Mouse (Mus musculus) layer of hippocampus, adult 9-11 months (tissue): ENCODE results near the gene Cbx4.

Experiments used
- DNase-seq: peaks from one replicate; pipeline ENCODE4 v3.0.0; 2022

The Cbx4 gene

DNA sequence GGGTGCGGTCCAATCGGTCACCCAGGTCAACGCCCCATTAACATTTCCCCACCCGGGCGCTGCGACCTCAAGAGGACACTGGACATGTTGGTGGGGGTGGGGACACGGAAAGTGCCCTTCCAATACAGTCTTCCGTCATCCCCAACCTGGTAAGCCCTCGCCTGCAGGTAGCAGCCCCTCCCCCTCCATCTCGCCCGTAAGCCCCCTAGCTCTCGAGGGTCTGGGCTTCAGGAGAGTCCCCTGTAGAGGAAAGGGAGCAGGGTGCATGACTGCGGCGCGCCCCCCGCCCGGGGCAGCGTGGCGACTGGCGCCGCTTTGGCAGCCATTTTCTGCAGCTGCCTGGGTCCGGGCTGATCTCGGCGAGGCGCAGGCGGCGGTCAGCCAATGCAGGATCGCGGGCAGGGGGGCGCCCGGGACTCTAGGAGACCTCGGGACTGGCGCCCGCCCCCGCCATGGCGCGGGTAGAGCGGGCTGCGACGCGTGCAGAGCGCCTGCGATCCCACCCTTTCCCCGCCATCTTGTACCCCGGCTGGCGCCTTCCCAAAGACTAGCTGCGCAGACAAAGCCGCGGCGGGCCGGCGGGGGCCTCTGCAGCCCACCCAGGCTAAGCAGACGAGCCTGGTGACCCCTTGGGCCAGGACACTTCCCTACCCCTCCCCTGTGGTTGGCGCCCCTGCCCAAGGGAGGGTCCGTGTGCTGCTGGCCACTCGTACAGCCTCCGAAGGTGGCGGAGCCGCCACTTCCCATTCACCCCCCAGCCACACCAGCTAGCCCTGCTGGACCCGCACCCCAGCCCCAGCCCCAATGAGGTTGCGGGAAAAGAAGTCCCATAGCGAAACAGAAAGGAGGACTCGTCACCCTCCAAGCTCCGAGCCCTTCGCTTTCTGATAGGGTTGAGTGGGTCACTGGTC lies 29.5 kb downstream of the Cbx4 start:
- DNase-seq = peak; percentile 38

GRCm38 (mm10) chr11:119055571-119056131 lies 30.4 kb downstream of the Cbx4 start:
- DNase-seq = no peak

DNA sequence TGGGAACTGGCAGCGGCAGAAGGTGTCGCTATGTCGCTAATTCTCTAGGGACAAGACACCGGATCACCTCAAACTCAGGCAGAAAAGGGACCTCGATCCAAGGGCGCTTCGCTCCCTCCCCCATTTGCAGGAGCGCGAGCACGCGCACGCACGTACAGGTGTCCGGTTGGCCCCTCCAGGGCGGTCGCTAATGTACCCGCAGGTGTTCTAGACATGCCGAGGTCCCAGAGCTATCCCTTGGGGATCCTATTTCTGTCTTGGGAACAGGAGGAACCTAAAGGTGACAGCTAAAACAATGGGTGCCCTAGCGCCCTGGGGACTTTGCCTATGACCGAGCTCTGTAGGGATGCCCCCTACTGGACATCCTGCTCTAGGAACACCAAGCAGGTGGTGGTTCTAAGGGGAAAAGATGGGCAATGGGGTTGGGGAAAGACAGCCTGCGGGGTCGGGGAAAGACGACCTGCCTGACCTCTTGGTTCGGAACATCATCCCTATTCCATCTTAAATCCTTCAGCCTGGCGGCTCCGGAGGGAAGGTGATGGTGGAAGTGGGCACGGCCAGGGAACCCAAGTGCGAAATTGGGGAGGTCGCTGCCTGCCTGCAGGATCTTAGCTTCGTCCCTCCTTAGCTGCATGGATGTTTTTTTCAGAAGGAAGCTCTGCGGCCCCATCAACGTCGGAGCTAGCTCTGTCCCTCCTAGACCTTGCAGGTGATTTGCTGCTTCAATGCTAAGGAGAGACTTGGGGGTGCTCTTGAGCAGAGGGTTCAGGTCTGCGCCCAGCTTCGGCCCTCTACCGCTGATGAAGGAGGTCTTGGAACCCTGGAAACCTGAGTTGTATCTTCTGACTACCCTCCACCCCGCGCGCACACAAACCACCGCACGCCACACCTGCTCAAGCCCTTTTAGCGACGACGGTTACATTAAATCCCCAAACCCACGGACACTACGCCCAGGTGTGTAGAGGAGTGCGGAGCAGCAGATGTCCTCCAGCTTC lies 31.4 kb downstream of the Cbx4 start:
- no peak for DNase-seq

DNA sequence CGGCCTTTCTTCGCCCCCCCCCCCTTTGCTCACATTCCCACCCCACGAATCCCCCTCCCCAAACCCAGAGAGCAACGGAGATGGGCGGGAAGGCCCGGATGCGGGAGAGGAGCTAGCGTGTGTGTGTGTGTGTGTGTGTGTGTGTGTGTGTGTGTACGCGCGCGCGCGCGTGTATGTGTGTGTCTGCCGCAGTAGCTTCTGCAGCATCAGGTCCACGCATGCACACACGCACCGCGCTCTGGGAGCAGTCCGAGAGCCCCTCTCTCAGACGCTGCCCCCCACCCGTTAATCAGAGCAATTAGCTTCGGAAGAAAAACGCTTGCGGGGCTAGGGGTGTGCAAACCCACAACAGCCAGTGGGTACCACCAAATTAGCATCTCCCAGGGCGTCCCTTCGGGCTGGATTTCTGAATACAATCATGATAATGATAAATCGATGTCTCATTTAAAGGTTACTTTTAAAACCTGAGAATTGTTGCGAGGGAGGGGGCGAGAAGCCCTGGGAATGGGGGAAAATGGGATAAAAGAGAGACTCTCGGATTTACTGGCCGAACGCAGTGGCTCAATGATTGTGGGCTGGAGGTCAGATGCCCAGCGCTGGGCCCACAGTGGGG lies 32.2 kb downstream of the Cbx4 start:
- no peak for DNase-seq

- DNase-seq = peak; percentile 85
Observed at GRCm38 (mm10) chr11:119053257-119053670, 32.8 kb downstream of the Cbx4 start.

DNA sequence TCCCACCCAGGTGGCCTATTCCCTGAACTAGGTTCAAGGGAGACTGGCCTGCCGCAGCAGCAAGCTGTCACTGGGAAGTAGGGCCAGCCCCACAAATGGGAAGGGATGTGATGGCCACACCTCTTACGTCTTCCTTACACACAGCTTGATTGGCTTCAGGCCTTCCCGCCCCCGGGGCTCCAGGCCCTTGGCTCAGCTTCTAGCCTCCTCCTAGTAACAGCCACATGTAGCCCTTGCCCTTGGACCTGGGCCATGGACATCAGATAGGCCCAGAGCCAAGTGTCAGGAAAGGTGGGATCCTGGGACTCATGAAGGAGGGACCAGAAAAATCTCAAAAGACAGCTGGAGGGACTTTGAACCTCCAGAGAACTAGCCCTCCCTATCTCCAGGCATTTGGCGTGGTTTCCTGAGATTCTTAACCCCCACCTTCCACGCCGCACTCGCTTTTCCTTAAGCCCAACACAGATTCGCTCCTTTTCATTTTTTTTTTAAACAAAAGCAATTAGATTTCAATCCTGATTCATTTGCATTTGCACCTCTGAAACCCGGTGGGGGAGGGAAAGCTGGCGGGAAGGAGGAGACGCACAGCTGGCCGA lies 33.3 kb downstream of the Cbx4 start:
- no peak for DNase-seq

GRCm38 (mm10) chr11:119051927-119052660 lies 33.9 kb downstream of the Cbx4 start:
- no peak for DNase-seq

GRCm38 (mm10) chr11:119051426-119051825 lies 34.6 kb downstream of the Cbx4 start:
- no peak for DNase-seq

GRCm38 (mm10) chr11:119050361-119050760 lies 35.7 kb downstream of the Cbx4 start:
- no peak for DNase-seq

DNA sequence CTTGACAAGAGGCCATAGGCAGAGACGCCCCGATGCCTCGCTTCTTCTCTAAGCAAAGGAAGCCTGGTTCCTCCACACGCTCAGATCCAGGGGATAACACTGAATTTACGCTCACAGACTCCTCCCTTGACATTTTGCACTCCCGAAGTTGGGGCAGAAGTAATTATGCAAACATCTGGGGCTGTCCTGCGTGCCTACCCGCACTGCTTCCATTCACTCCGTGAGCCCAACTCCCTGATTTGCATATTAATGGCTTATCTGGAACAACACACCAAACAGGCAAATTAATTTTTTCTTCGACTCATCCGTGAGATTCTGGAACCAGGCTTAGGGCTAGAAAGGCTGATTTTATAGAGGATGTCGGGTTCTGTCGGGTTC lies 37.9 kb downstream of the Cbx4 start:
- DNase-seq = no peak

- DNase-seq = no peak
Observed at GRCm38 (mm10) chr11:119047261-119048132, 38.5 kb downstream of the Cbx4 start.

DNA sequence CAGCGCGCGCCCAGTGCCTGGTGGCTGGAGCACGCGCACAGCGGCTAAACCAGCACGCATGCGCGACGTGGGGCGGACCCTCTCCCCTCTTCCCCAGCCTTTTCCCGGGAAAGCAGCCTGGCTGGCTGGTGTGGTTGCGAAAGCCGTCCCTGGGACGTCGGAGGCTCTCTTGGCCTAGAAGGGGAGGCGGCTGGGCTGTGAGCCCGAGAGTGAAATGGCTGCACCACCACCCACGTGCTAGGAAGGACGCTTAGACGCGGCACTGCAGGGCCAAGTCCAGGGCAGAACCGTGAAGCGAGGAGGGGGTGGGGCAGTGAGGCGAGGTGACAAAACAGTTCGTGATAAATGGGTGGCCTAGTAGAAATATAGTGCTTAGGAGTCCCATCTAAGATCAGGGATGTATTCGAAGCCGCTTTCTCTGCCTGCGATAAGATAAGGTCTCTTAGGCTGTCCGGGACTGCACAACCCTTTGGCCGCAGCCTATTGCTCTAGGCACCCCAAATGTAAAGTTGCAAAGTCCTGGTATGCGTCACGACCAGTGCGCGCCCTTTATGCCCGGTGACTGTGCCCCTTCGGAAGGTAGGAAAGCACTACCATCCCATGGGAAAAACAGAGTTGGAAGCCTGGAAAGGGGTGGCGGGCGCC lies 39.3 kb downstream of the Cbx4 start:
- DNase-seq = no peak

- no peak for DNase-seq
Observed at GRCm38 (mm10) chr11:119044551-119045337, 41.3 kb downstream of the Cbx4 start.

- DNase-seq = no peak
Observed at GRCm38 (mm10) chr11:119043761-119044550, 42.1 kb downstream of the Cbx4 start.

DNA sequence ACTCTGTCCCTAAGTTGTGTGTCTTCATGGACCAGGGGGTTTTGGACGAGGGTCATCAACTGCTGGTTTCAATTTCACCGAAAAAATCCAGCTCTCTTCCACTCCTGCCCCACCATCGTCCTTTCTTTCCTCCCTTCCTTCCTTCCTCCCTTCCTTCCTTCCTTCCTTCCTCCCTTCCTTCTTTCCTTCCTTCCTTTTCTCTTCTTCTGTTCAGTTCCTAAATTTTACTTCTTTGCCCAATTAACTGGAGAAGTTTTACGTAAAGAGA lies 42.8 kb downstream of the Cbx4 start:
- no peak for DNase-seq

DNA sequence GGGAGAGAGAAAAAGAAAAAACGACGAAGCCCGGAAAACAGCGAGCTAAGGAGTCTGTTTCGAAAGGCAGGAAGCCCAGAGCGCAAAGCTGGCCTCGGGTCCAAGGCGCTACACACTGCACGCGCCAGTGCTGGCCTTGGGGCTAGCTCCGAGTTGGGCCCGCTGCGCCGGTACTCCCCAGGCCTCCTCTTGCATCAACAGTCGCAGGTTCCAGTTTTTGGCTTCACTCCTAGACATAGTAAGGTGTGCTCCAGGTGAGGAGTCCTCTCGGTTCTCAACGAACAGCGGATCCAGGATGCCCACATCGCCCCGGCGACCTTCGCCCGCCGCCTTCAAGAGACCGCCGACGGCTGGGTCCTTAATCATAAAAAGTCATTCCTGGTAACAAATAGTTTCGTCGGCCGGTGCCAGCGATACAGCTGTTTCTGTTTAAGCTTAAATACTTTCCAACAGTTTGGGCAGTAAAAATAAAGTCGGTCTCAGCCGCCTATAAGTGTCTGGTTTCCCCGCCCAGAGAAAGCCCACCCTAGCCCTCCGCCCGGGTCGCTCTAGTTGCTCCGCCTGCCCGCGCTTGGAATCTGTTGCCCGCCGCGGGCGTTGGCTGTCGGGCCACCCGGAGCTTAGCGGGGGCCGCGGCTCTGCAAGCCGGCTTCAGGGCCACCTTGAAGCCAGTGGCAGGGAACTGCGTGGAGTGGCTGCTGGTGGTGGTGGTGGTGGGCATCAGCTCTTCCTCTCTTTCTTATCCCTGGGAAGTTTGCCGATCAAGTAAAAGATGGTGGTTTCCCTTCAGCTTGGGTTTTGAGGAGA lies 43.4 kb downstream of the Cbx4 start:
- DNase-seq = no peak

GRCm38 (mm10) chr11:119041750-119042465 lies 44.1 kb downstream of the Cbx4 start:
- no peak for DNase-seq
